Mouse (Mus musculus): ENCODE data around the gene Rsph14. TPM values are rescaled to one million over a fixed set of nuclear protein-coding genes. Genes with fewer than 3 reads are reported as not detected.
A peak's percentile ranks its signal among the peaks of the same experiment; 100 is the strongest.

Gene Rsph14
- total RNA-seq, 2 experiments from 2014 or later = not detected

DNA sequence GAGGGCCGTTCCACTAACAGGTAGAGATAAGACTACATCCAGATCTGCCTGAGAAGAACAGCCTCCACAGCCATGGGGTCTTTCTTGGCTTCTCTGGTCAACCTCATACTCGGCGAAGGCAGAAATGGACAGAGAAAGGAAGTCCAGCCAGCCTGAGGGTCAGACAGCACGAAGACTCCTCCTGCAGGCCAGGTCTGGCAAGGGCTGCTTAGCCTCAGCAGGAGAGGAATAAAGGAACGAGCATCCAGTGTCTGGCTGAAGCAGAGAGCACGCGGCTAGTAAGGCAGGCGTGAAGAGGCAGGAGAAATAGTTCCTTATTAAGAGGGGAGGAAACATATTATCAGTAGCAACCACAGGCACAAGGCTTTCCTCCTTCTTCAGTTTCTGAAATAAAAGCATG, 49.2 kb downstream of the Rsph14 start:
- DNase-seq (ENCODE audit: extremely low spot score in 1 of 2, low spot score in 2 of 2) = no peak
- intact Hi-C loops (cut with DNase I) = no loop called here
- TF ChIP-seq CTCF (IDR thresholded peaks at IDR 0.05) = no peak; the same call in 1 of the 2 replicates
- Histone ChIP-seq H3K27ac (no peak overlapping the region), H3K4me3 (no peak overlapping the region)

DNA sequence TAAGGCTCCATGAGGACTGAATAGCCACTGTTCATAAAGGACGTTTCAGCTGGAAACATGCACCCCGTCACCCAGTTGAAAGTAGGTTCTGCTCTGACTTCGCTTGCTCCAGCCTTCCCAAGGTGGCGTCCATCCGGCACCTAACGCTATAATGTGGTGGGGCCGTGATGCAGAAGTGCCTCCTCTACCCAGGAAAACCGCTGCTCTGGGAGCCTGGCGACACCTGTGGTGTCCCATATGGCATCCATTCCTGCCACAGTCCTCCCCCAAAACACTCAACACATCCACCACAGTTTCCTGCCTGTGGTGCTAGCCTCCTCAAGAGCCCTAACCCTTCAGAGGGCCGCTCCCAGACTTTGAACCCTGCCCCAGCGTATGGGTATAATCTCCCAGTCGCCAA, 51.2 kb downstream of the Rsph14 start:
- no peak for DNase-seq (ENCODE audit: extremely low spot score in 1 of 2, low spot score in 2 of 2)
- Histone ChIP-seq H3K27ac (no peak overlapping the region), H3K4me3 (no peak overlapping the region)
- intact Hi-C loops (cut with DNase I) = no loop called here
- TF ChIP-seq CTCF (IDR thresholded peaks at IDR 0.05) = no peak

DNA sequence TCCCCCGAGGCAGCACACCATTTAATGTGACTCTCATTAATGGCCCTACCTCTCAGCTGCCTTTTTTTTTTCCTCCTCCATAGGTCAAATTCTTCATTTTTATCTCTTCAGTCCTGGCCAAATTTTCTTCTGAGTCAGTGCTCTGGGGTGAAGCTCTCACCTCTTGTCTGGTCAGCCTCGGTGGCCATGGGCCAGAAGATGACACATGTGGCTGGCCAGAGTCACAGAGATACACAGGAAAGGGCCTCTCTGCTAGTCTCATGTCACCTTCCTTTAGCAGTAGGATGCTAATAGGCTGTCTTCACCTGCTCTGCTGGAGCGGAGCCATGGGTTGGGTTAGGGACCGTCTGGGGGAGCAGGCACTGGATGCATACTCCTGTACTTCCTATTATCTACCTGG, 54.3 kb downstream of the Rsph14 start:
- no peak for DNase-seq (ENCODE audit: extremely low spot score in 1 of 2, low spot score in 2 of 2)
- intact Hi-C loops (cut with DNase I) = no loop called here
- TF ChIP-seq CTCF (IDR thresholded peaks at IDR 0.05) = no peak
- no peak overlapping the region for H3K27ac ChIP-seq
- H3K4me3 ChIP-seq = no peak overlapping the region

DNA sequence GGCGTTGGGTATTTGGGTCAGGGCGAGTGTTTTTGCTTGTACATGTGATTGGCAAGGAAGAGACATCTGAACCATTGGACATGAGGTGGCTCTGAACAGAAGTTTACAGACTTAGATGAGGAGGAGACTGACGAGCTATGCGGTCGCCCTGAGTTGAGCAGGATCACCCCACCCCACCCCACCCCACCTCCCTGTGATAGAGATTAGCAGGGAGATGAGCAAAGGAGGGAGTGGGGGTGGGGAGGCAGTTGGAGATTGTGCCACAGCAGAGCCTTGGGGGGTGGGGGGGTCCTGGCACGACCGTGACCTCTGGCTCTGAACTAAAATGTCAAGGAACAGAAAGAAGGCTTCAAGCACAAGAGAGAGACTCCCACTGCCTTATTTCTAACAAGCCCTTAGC, 56.0 kb downstream of the Rsph14 start:
- TF ChIP-seq CTCF (IDR thresholded peaks at IDR 0.05) = no peak
- DNase-seq (ENCODE audit: extremely low spot score in 1 of 2, low spot score in 2 of 2) = no peak
- H3K4me3 ChIP-seq = no peak overlapping the region
- intact Hi-C loops (cut with DNase I) = no loop called here
- no peak overlapping the region for H3K27ac ChIP-seq

DNA sequence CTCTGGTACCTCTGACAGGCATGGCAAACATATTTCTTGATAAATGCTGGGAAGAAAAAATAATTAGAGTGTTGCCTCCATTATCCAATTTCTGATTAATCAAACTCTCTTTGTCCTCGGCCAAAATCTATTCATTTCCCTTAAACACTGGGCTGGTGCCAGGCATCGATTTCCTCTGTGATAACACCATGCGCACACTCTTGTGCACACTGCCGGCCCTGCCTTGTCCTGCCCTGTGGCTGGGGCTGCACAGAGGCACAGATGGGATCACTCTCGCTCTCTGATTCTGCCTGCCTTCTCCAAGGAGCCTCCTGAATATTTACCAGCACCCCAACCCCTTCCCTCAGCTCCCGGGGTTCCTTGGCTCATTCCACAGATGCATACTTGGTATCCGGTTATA, 56.8 kb downstream of the Rsph14 start:
- DNase-seq (ENCODE audit: extremely low spot score in 1 of 2, low spot score in 2 of 2) = no peak
- no peak for TF ChIP-seq CTCF (IDR thresholded peaks at IDR 0.05)
- intact Hi-C loops (cut with DNase I) = no loop called here
- H3K27ac ChIP-seq = no peak overlapping the region
- H3K4me3 ChIP-seq = no peak overlapping the region

DNA sequence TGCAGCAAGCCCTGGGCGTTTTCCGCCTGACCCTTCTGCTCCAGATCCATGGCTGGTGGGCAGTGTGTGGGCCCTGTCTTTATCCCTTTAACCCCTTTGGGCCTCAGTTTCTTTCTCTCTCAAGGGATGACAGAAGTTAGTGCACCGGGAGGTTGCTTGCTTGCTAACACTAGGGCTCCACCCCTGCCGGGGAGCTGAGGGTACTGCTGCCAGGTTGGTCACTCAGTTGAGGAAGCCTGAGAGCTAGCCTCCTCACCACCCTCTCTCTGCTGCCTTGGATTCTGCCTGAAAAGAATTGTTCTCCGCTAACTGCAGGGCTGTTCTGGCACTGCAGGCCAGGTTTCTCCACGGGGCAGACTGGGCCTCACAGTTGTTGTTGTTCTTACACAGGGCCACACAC, 59.4 kb downstream of the Rsph14 start:
- intact Hi-C loops (cut with DNase I) = no loop called here
- DNase-seq (ENCODE audit: extremely low spot score in 1 of 2, low spot score in 2 of 2) = no peak
- peak; percentile 9 for TF ChIP-seq CTCF (IDR thresholded peaks at IDR 0.05)
- no peak overlapping the region for H3K27ac ChIP-seq
- H3K4me3 ChIP-seq = no peak overlapping the region

DNA sequence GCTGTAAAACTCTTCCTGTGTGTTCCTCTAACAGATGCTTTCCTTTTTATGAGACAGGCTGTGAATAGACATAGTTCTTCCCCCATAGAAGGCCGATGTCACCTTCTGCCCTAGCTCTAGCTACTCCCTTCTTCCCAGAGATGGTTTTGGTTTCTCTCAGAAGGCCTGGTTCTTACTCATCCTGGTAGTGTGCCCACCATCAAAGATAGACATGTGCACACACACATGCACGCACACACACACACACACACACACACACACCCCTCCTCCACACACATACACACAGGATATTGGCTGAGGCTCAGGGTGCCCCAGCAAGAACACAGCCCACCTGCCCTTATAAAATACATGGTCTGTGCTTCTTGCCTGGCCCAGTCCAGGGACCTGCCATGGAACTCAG, 63.1 kb downstream of the Rsph14 start:
- no peak overlapping the region for H3K27ac ChIP-seq
- no peak for TF ChIP-seq CTCF (IDR thresholded peaks at IDR 0.05)
- intact Hi-C loops (cut with DNase I) = loop anchor here (5.0 kb wide), 1 partner anchor 38 kb away; no protein-coding TSS in a partner anchor
- no peak for DNase-seq (ENCODE audit: extremely low spot score in 1 of 2, low spot score in 2 of 2)
- H3K4me3 ChIP-seq = peak overlapping the region; percentile 73; the same call in 1 of the 2 replicates

DNA sequence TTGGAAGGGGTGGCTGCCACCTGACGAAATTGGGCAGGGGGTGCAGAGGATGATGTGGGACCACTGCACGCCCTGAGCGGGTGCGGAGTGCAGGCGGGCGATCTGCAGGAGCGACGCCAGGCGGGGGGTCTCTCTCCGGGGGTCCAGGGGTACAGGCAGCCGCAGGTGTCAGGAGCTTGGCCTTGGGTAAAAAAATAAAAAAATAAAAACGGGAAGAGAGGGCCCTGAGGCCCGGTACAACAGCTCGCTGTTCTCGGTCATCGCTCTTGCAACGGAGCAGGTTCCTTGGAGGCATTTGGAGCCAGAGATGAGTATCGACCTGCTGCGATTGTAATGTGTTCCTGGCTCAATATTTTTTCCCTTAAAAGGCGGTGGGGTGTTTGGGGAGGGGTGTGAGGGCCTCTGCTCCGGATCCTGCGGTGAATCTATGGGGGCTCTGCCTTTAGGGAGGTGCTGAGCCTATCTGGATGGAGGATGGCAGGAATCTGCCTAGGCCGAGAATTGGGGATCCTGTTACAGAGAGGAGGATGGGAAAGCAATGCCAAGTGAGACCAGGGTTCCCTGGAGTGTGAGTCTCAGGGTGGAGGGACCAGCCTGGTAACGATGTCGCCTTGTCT, 64.6 kb downstream of the Rsph14 start:
- intact Hi-C loops (cut with DNase I) = loop anchor here (2.0 to 5.0 kb wide), 2 partner anchors 15 to 40 kb away; no protein-coding TSS in a partner anchor
- DNase-seq (ENCODE audit: extremely low spot score in 1 of 2, low spot score in 2 of 2) = peak in 1 of 2 experiments; percentile 33

DNA sequence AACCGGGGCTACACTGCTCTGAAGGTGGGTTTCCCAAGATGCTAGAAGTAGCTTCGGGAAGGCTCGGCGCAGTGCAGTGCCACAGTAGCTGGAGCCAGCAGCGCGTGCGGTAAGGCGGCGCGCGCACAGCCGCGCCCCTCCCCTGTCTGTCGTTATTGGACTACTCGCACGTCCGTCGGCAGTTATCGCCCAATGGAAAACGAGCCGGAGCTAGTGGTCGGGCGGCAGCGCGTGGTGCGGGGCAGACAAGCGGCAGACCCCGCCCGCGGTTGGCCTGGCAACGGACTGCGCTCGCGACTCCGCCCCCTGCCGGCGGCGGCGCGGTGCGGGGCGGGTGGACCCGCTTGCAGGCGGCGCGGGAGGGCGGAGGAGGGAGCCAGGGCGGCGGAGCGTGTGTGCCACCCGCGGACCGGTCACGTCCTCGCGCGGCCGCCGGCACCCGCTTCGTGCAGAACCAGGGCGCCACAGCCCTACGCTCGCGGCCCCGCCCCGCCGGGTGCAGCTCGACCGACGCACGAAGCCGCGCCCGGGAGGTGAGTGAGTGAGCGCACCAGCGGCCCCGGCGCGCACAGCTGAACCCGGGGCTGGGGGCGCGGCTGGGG, 65.4 kb downstream of the Rsph14 start, which contains the start of gene Gnaz:
Gene Gnaz (plus strand): TSS at position 328 of the 602 bp plus-strand sequence.
- DNase-seq (ENCODE audit: extremely low spot score in 1 of 2, low spot score in 2 of 2) = peak; percentile 99
- Histone ChIP-seq H3K27ac (peak within 1 kb of the TSS; percentile 88), H3K4me3 (peak within 1 kb of the TSS; percentile 73)
- TF ChIP-seq CTCF (IDR thresholded peaks at IDR 0.05) = peak; percentile 71
- intact Hi-C loops (cut with DNase I) = loop anchor here (2.0 to 5.0 kb wide), 2 partner anchors 14 to 40 kb away; no protein-coding TSS in a partner anchor

More for the DNA sequence above, 64.6 kb downstream of the Rsph14 start:
- peak overlapping the region; percentile 78 for H3K27ac ChIP-seq
- no peak for TF ChIP-seq CTCF (IDR thresholded peaks at IDR 0.05)
- peak overlapping the region; percentile 73 for H3K4me3 ChIP-seq

DNA sequence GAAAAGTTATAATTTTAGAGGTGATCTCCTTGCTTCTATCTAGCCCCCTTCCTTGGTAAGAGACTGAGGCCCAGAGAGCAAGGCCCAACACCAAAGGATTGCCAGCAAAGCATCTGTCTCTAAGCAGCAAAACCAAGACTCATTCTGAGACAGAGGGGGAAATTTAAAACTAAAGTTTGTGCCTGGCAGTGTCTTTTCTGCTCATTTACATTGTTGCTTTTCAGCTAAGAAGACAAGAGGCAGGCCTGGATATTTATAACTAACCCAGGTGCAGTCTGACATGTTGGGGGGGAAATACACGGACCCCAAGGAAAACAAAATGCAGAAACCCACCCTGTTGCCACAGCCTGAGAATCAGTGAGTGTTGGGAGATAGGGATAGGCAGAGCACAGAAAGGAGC, 68.0 kb downstream of the Rsph14 start:
- TF ChIP-seq CTCF (IDR thresholded peaks at IDR 0.05) = no peak
- H3K27ac ChIP-seq = no peak overlapping the region
- H3K4me3 ChIP-seq = no peak overlapping the region
- DNase-seq (ENCODE audit: extremely low spot score in 1 of 2, low spot score in 2 of 2) = no peak
- intact Hi-C loops (cut with DNase I) = no loop called here

DNA sequence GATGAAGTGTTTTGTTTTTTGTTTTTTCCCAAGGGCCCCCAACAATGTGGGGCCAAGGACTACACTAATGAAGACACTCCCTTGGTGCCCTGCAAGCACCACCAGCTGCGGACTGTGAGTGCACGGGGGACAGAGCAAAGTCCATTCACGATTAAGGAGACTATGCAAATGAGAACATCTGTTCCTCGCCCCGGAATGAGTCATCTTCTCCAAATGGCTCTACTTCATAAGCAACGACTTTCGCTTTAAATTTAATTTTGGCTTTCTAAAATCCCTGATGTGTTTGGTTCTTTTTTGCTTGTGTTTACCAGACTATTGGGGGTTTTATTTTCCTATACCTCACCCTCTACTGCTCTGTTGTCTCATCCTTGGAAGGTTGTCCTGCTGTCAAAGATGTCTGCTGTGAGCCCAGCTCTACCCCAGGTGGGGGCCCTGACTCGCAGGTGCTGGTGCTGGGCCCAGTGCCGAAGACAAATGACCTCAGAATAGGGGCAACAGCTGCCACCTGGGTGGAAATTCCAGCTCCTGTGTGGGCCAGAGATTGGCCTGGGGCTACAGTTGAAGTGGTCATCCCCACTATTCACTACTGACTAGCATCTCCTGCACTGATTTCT, 79.4 kb downstream of the Rsph14 start:
- no peak for TF ChIP-seq CTCF (IDR thresholded peaks at IDR 0.05)
- DNase-seq (ENCODE audit: extremely low spot score in 1 of 2, low spot score in 2 of 2) = peak in 1 of 2 experiments; percentile 51
- Histone ChIP-seq H3K27ac (peak overlapping the region; percentile 80), H3K4me3 (no peak overlapping the region)
- intact Hi-C loops (cut with DNase I) = loop anchor here (1.0 to 2.0 kb wide), 3 partner anchors 14 to 54 kb away; partner anchors contain the start of gene Gnaz

DNA sequence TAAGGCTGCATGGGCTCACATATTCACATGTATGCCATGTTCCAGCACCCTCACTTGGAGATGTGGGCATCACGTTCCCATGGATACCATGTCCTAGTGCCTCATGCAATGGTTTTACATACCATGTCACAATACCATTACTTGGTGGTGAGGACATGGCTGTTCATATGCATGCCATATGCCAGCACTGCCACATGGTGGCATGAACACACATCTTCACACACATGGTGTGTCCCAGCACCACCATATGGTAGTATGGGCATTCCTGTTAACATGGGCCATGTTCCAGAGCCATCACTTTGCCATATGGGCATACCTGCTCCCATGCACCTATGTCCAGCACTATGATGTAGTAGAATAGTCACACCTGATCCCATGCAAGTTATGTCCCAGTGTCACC, 91.6 kb downstream of the Rsph14 start:
- H3K4me3 ChIP-seq = no peak overlapping the region
- no peak overlapping the region for H3K27ac ChIP-seq
- DNase-seq (ENCODE audit: extremely low spot score in 1 of 2, low spot score in 2 of 2) = no peak
- TF ChIP-seq CTCF (IDR thresholded peaks at IDR 0.05) = no peak; the same call in 1 of the 2 replicates
- intact Hi-C loops (cut with DNase I) = no loop called here
